Mouse (Mus musculus) kidney, embryonic 15.5 days (tissue): ENCODE measurements around the gene Bax. TPM values are rescaled to one million over a fixed set of nuclear protein-coding genes. Genes with fewer than 3 reads are reported as not detected.
A peak's percentile ranks its signal among the peaks of the same experiment; 100 is the strongest.
"Not testable (repeated sequence)": the region's sequence is repeated elsewhere in the genome, so short reads cannot be mapped to it uniquely, and the experiment has no call there.

ENCODE experiments used
- ATAC-seq: fragments of 200-750 bp; cut with Nextera tagmentation; replicated peaks from 2 replicates; pipeline ENCODE4 v1.8.0; 2017; ENCODE audit warnings: moderate TSS enrichment; ENCODE audit not compliant: low FRiP score
- H3K27ac ChIP-seq: fragments of 300-500 bp; sonication (generic); 2 replicates; pipeline ENCODE4 v1.5.1; 2015; ENCODE audit warnings: mild to moderate bottlenecking, inconsistent platforms
- H3K27me3 ChIP-seq: fragments of 300-500 bp; sonication (generic); 2 replicates; pipeline ENCODE4 v1.6.1; 2015; ENCODE audit warnings: inconsistent platforms
- H3K36me3 ChIP-seq: fragments of 300-500 bp; sonication (generic); 2 replicates; pipeline ENCODE4 v1.6.1; 2015; ENCODE audit warnings: inconsistent platforms
- H3K4me1 ChIP-seq: fragments of 300-500 bp; sonication (generic); 2 replicates; pipeline ENCODE4 v1.6.1; 2015; ENCODE audit warnings: inconsistent platforms
- H3K4me2 ChIP-seq: fragments of 300-500 bp; sonication (generic); 2 replicates; pipeline ENCODE4 v1.6.1; 2015; ENCODE audit warnings: moderate library complexity, mild to moderate bottlenecking, inconsistent platforms
- H3K4me3 ChIP-seq: fragments of 300-500 bp; sonication (generic); replicated peaks from 2 replicates; pipeline ENCODE4 v1.5.1; 2015; ENCODE audit warnings: mild to moderate bottlenecking, inconsistent platforms
- H3K9ac ChIP-seq: fragments of 300-500 bp; sonication (generic); 2 replicates; pipeline ENCODE4 v1.6.1; 2015; ENCODE audit warnings: mild to moderate bottlenecking, inconsistent platforms
- H3K9me3 ChIP-seq: fragments of 300-500 bp; sonication (generic); replicated peaks from 2 replicates; pipeline ENCODE4 v1.6.1; 2016; ENCODE audit warnings: inconsistent platforms
- WGBS: fragments of 180-500 bp; shearing (Covaris S2); methylation state at CpG from one replicate; pipeline ENCODE4 v1.1.7; 2015; ENCODE audit warnings: mixed read lengths; 5-methylcytosine and 5-hydroxymethylcytosine counted together
- polyA plus RNA-seq: library from polyadenylated mRNA; unstranded; fragments of >200 nt; fragmentation: Nextera tagmentation; extraction: Ambion mirVana; gene quantifications from 2 replicates; pipeline ENCODE4 v1.2.1, GENCODE M21; 2015

The Bax gene
- polyA plus RNA-seq, 1 experiment from 2014 or later: 195 TPM

GRCm38 (mm10) chr7:45477003-45477402 lies 10.3 kb upstream of the Bax start:
- Histone ChIP-seq H3K9me3 (no peaks in the 10 kb centered on the region), H3K4me2 (no peak overlapping the region), H3K36me3 (no peaks in the 10 kb centered on the region), H3K27ac (no peak overlapping the region), H3K9ac (no peak overlapping the region), H3K27me3 (no peaks in the 10 kb centered on the region), H3K4me3 (no peak overlapping the region), H3K4me1 (0 out of 2 replicates have a peak, but pooled peaks cover 4% of the 10 kb centered on the region)
- no peak for ATAC-seq
- 9% methylated on average over 3 of the region's 3 CpGs for WGBS

- H3K27ac ChIP-seq: no peak overlapping the region
- 44% methylated on average over 1 of the region's 1 CpGs for WGBS
- no peaks in the 10 kb centered on the region for H3K27me3 ChIP-seq
- H3K4me3 ChIP-seq: no peak overlapping the region
- H3K9me3 ChIP-seq: no peaks in the 10 kb centered on the region
- ATAC-seq: no peak
- 0 out of 2 replicates have a peak, but pooled peaks cover 4% of the 10 kb centered on the region for H3K4me1 ChIP-seq
- H3K9ac ChIP-seq: no peak overlapping the region
- no peak overlapping the region for H3K4me2 ChIP-seq
- H3K36me3 ChIP-seq: no peaks in the 10 kb centered on the region
Measured at GRCm38 (mm10) chr7:45476453-45476852, 9.8 kb upstream of the Bax start.

GRCm38 (mm10) chr7:45475291-45475969 lies 8.7 kb upstream of the Bax start:
- ATAC-seq: peak; percentile 37; the same call in 1 of the 2 replicates
- peak overlapping the region; percentile 52 for H3K4me2 ChIP-seq
- H3K27me3 ChIP-seq: no peaks in the 10 kb centered on the region
- WGBS: 67% methylated on average over 16 of the region's 16 CpGs
- H3K36me3 ChIP-seq: no peaks in the 10 kb centered on the region
- no peak overlapping the region for H3K27ac ChIP-seq
- H3K9me3 ChIP-seq: no peaks in the 10 kb centered on the region
- H3K4me1 ChIP-seq: 0 out of 2 replicates have a peak, but pooled peaks cover 4% of the 10 kb centered on the region
- peak overlapping the region; percentile 26; the same call in 1 of the 2 replicates for H3K9ac ChIP-seq
- H3K4me3 ChIP-seq: peak overlapping the region; percentile 30; the same call in 1 of the 2 replicates

GRCm38 (mm10) chr7:45470869-45471268 lies 4.2 kb upstream of the Bax start:
- Histone ChIP-seq H3K4me3 (no peak overlapping the region), H3K4me2 (no peak overlapping the region), H3K4me1 (peaks cover 14% of the 10 kb centered on the region), H3K9me3 (no peaks in the 10 kb centered on the region), H3K27ac (no peak overlapping the region), H3K36me3 (no peaks in the 10 kb centered on the region), H3K27me3 (no peaks in the 10 kb centered on the region), H3K9ac (no peak overlapping the region)
- WGBS: 8% methylated on average over 3 of the region's 3 CpGs
- ATAC-seq: no peak

- Histone ChIP-seq H3K4me1 (peaks cover 21% of the 10 kb centered on the region), H3K27me3 (no peaks in the 10 kb centered on the region), H3K9ac (peak overlapping the region; percentile 85; the same call in 1 of the 2 replicates), H3K9me3 (no peaks in the 10 kb centered on the region), H3K4me3 (peak overlapping the region; percentile 96), H3K4me2 (peak overlapping the region; percentile 87), H3K27ac (no peak overlapping the region; the same call in none of the 2 replicates), H3K36me3 (peaks cover 33% of the 10 kb centered on the region)
- 35% methylated on average over 7 of the region's 7 CpGs for WGBS
- no peak; the same call in 1 of the 2 replicates for ATAC-seq
Measured at GRCm38 (mm10) chr7:45467090-45467670, 482 bp upstream of the Bax start.

GRCm38 (mm10) chr7:45465549-45465948 lies 1.1 kb downstream of the Bax start:
- peak overlapping the region; percentile 85; the same call in 1 of the 2 replicates for H3K9ac ChIP-seq
- WGBS: 84% methylated on average over 9 of the region's 9 CpGs
- no peak; the same call in 1 of the 2 replicates for ATAC-seq

GRCm38 (mm10) chr7:45465112-45465511 lies 1.6 kb downstream of the Bax start:
- Histone ChIP-seq H3K4me3 (peak overlapping the region; percentile 96), H3K9me3 (no peaks in the 10 kb centered on the region), H3K27ac (no peak overlapping the region), H3K27me3 (no peaks in the 10 kb centered on the region), H3K9ac (no peak overlapping the region), H3K4me1 (peaks cover 39% of the 10 kb centered on the region), H3K4me2 (peak overlapping the region; percentile 87), H3K36me3 (peaks cover 41% of the 10 kb centered on the region)
- no peak for ATAC-seq
- WGBS: 93% methylated on average over 12 of the region's 12 CpGs

More at GRCm38 (mm10) chr7:45465549-45465948, 1.1 kb downstream of the Bax start:
- Histone ChIP-seq H3K4me1 (peaks cover 35% of the 10 kb centered on the region), H3K27ac (no peak overlapping the region), H3K9me3 (no peaks in the 10 kb centered on the region), H3K36me3 (peaks cover 41% of the 10 kb centered on the region), H3K4me2 (peak overlapping the region; percentile 87), H3K4me3 (peak overlapping the region; percentile 96), H3K27me3 (no peaks in the 10 kb centered on the region)

- H3K4me3 ChIP-seq: no peak overlapping the region
Measured at GRCm38 (mm10) chr7:45463987-45464778, 2.5 kb downstream of the Bax start.

GRCm38 (mm10) chr7:45462868-45463267 lies 3.8 kb downstream of the Bax start:
- H3K27me3 ChIP-seq, H3K4me3 ChIP-seq, H3K27ac ChIP-seq, H3K4me2 ChIP-seq, H3K9ac ChIP-seq, H3K9me3 ChIP-seq, ATAC-seq: not testable (repeated sequence)
- peaks cover 48% of the 10 kb centered on the region for H3K4me1 ChIP-seq
- 83% methylated on average over 4 of the region's 4 CpGs for WGBS
- H3K36me3 ChIP-seq: peaks cover 47% of the 10 kb centered on the region

More at GRCm38 (mm10) chr7:45463987-45464778, 2.5 kb downstream of the Bax start:
- Histone ChIP-seq H3K36me3 (peaks cover 41% of the 10 kb centered on the region), H3K4me1 (peaks cover 42% of the 10 kb centered on the region), H3K9me3 (no peaks in the 10 kb centered on the region), H3K27me3 (no peaks in the 10 kb centered on the region), H3K9ac (no peak overlapping the region), H3K27ac (no peak overlapping the region), H3K4me2 (no peak overlapping the region)
- 92% methylated on average over 7 of the region's 7 CpGs for WGBS
- ATAC-seq: no peak

GRCm38 (mm10) chr7:45462325-45462724 lies 4.4 kb downstream of the Bax start:
- WGBS: 90% methylated on average over 4 of the region's 4 CpGs
- no peak for ATAC-seq
- no peak overlapping the region for H3K27ac ChIP-seq
- no peaks in the 10 kb centered on the region for H3K9me3 ChIP-seq
- H3K36me3 ChIP-seq: peaks cover 53% of the 10 kb centered on the region
- H3K4me2 ChIP-seq: no peak overlapping the region
- H3K4me3 ChIP-seq: no peak overlapping the region
- peaks cover 52% of the 10 kb centered on the region for H3K4me1 ChIP-seq
- H3K27me3 ChIP-seq: no peaks in the 10 kb centered on the region
- H3K9ac ChIP-seq: no peak overlapping the region

GRCm38 (mm10) chr7:45461781-45462180 lies 4.9 kb downstream of the Bax start:
- Histone ChIP-seq H3K4me2 (no peak overlapping the region), H3K4me3 (no peak overlapping the region), H3K4me1 (peaks cover 53% of the 10 kb centered on the region), H3K36me3 (peaks cover 57% of the 10 kb centered on the region), H3K9me3 (no peaks in the 10 kb centered on the region), H3K27ac (peak overlapping the region; percentile 86), H3K9ac (no peak overlapping the region), H3K27me3 (no peaks in the 10 kb centered on the region)
- WGBS: 81% methylated on average over 4 of the region's 4 CpGs
- no peak for ATAC-seq

- Histone ChIP-seq H3K27ac (peak overlapping the region; percentile 94), H3K27me3 (no peaks in the 10 kb centered on the region), H3K4me2 (peak overlapping the region; percentile 60), H3K4me1 (peaks cover 56% of the 10 kb centered on the region), H3K9ac (no peak overlapping the region), H3K4me3 (no peak overlapping the region), H3K36me3 (peaks cover 57% of the 10 kb centered on the region), H3K9me3 (no peaks in the 10 kb centered on the region)
- ATAC-seq: no peak
- 57% methylated on average over 5 of the region's 5 CpGs for WGBS
Measured at GRCm38 (mm10) chr7:45461326-45461725, 5.4 kb downstream of the Bax start.
